In genomic region chr2:172320878-172321277, GRCm38 (mm10) we compare ENCODE assay signal across 9 mouse cellular contexts. TPM values are rescaled to one million over a fixed set of nuclear protein-coding genes. Genes with fewer than 3 reads are reported as not detected.
A peak's percentile ranks its signal among the peaks of the same experiment; 100 is the strongest.
DNase-seq lines count a peak whose midpoint lies in the region; ATAC-seq lines count a peak whose summit lies in the region.
"Had no signal": no experiment of that assay in that cellular context is flagged by ENCODE, and none has a peak within 500 bp of the region (broad histone marks: within the 10 kb centered on the region; RNA-seq: fewer than 3 reads in every experiment).

No protein-coding gene starts in this region.

- no peak overlapping the region for H3K27ac ChIP-seq in forebrain, embryonic 10.5 days
- H3K27ac ChIP-seq in forebrain, embryonic 15.5 days (replicated peaks), result no peak overlapping the region

- H3K4me3 ChIP-seq in forebrain, embryonic 10.5 days, result no peak overlapping the region
- no peak overlapping the region for H3K4me3 ChIP-seq in forebrain, embryonic 15.5 days
- H3K4me3 ChIP-seq: megakaryocyte, embryonic 14.5 days had no signal

- no peak overlapping the region for H3K9ac ChIP-seq in forebrain, embryonic 15.5 days (replicated peaks)

- H3K4me1 ChIP-seq in forebrain, embryonic 10.5 days, result no peaks in the 10 kb centered on the region
- H3K4me1 ChIP-seq in forebrain, embryonic 15.5 days, result no peaks in the 10 kb centered on the region
- H3K4me1 ChIP-seq: megakaryocyte, embryonic 14.5 days had no signal

- no peak for ATAC-seq in forebrain, embryonic 15.5 days (replicated peaks)

- no peaks in the 10 kb centered on the region for H3K9me3 ChIP-seq in forebrain, embryonic 10.5 days
- H3K9me3 ChIP-seq in forebrain, embryonic 15.5 days, result no peaks in the 10 kb centered on the region

- WGBS in forebrain, embryonic 10.5 days, result 22% methylated on average over 9 of the region's 9 CpGs
- WGBS in forebrain, embryonic 15.5 days, result 20% methylated on average over 9 of the region's 9 CpGs

- DNase-seq in forebrain, embryonic 10.5 days (ENCODE audit: extremely low spot score, low spot score), result peak; percentile 63
- DNase-seq in right cerebral cortex, postnatal 14 days, result peak; percentile 24
- DNase-seq in right cerebral cortex, adult 18-20 months, result no peak
- DNase-seq in heart, postnatal 36 days, result peak; percentile 34 to 57
- peak; percentile 79 for DNase-seq in lung, postnatal 14 days
- DNase-seq in urinary bladder, postnatal 10 days (ENCODE audit: low spot score), result peak; percentile 19
- no peak for DNase-seq in right cerebral cortex, adult 2 months (ENCODE audit: low spot score in 2 of 2)

- H3K4me2 ChIP-seq in forebrain, embryonic 15.5 days (replicated peaks), result no peak overlapping the region

- H3K27me3 ChIP-seq in forebrain, embryonic 10.5 days (ENCODE audit: poor library complexity, severe bottlenecking), result no peaks in the 10 kb centered on the region
- no peaks in the 10 kb centered on the region for H3K27me3 ChIP-seq in forebrain, embryonic 15.5 days
- H3K27me3 ChIP-seq: megakaryocyte, embryonic 14.5 days had no signal

- no peaks in the 10 kb centered on the region for H3K36me3 ChIP-seq in forebrain, embryonic 10.5 days (replicated peaks)
- H3K36me3 ChIP-seq in forebrain, embryonic 15.5 days, result no peaks in the 10 kb centered on the region

- intact Hi-C loops in heart, postnatal 36 days (cut with DNase I), result loop anchor here (1.0 kb wide), 1 partner anchor 49 kb away; the partner anchor contains the start of genes Aurka and Cstf1

RNA-seq across cellular contexts. Expression of gene Fam210b, which starts 24.5 kb away (rescaled TPM):
- polyA plus RNA-seq in forebrain, embryonic 10.5 days (2016; fragmentation: Nextera tagmentation; extraction: Ambion mirVana), result 15.7 and 16.6 TPM in 2 replicates
- 75.9 and 76.8 TPM in 2 replicates for polyA plus RNA-seq in forebrain, embryonic 15.5 days (2015; fragmentation: Nextera tagmentation; extraction: Ambion mirVana)
- 1 to 10 TPM; 6.8 to 7.1 TPM for total RNA-seq in heart, postnatal 36 days (2021)

RNA-seq across cellular contexts. Expression of gene Aurka, which starts 49.5 kb away (rescaled TPM):
- 224 and 227 TPM in 2 replicates for polyA plus RNA-seq in forebrain, embryonic 10.5 days (2016; fragmentation: Nextera tagmentation; extraction: Ambion mirVana)
- polyA plus RNA-seq in forebrain, embryonic 15.5 days (2015; fragmentation: Nextera tagmentation; extraction: Ambion mirVana), result 47.7 and 55.4 TPM in 2 replicates
- 1 to 10 TPM in 1 of 2 experiments, under 1 TPM in 1; 0.95 to 1.1 TPM for total RNA-seq in heart, postnatal 36 days (2021)

RNA-seq across cellular contexts. Expression of gene Cstf1, which starts 49.6 kb away (rescaled TPM):
- 56.0 and 57.2 TPM in 2 replicates for polyA plus RNA-seq in forebrain, embryonic 10.5 days (2016; fragmentation: Nextera tagmentation; extraction: Ambion mirVana)
- polyA plus RNA-seq in forebrain, embryonic 15.5 days (2015; fragmentation: Nextera tagmentation; extraction: Ambion mirVana), result 30.8 and 35.8 TPM in 2 replicates
- total RNA-seq in heart, postnatal 36 days (2021), result 10 to 100 TPM; 18.2 to 19.6 TPM

Comparison
In these comparisons a context has a peak if more than half of its experiments do, and no peak if none do; other contexts are left out.
1. DNase-seq: peak in forebrain, embryonic 10.5 days (single experiment), right cerebral cortex, postnatal 14 days (single experiment), heart, postnatal 36 days (2 of 2), lung, postnatal 14 days (single experiment) and urinary bladder, postnatal 10 days (single experiment); none in right cerebral cortex, adult 18-20 months (single experiment) and right cerebral cortex, adult 2 months (0 of 2).